Mouse (Mus musculus): ENCODE results near the gene Igbp1. TPM values are rescaled to one million over a fixed set of nuclear protein-coding genes. Genes with fewer than 3 reads are reported as not detected.

Gene Igbp1
- polyA plus RNA-seq, 1 experiment from 2014 or later = 38.1 TPM

DNA sequence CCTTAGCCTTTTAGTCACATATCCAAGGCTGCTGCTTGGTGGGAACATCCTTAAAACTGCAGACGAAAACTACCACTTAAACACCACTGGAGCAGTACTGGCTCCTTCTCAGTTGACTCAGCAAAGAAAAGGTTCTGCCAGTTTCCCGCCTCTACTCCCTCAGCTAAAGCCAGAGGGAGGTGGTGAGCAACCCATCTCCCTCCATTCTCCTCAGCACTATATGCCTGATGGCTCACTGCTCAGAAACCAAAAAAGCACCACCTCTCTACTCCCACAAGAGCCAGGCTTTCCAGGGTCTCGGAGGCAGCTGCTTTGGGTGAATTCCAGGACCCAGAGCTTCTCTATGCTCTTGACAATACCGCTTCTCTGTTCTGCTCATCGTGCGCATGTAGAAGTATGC lies 23.5 kb downstream of the Igbp1 start:
- Histone ChIP-seq H3K27ac (no peak overlapping the region), H3K9me3 (no peaks in the 10 kb centered on the region), H3K27me3 (peaks cover 6% of the 10 kb centered on the region; the same call in 1 of the 2 replicates), H3K4me3 (no peak overlapping the region), H3K4me1 (no peaks in the 10 kb centered on the region), H3K9ac (no peak overlapping the region), H3K4me2 (replicated peaks) (no peak overlapping the region), H3K36me3 (no peaks in the 10 kb centered on the region)
- WGBS = 86% methylated on average over 6 of the region's 6 CpGs
- ATAC-seq (ENCODE audit: insufficient number of reproducible peaks, insufficient read depth, low FRiP score, low TSS enrichment) = no peak

DNA sequence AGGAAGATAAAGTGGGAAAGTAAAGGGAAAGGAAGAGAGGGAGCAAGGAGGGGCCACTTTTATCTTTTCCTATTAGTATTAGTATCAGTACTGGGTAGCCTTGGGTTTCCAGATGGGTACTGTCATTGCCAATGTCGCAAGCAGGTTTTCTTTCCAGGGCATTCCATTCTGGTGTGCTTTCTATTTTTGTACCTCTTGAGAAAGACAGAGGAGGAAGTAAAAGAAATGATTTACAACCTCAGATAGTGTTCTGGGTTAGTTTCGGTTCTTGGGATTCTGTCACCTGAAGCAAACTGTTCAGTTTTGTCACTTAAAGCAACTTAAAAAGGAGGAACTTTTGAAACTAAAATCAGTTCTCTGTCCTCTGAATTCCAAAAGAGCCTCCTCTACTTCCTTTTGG lies 24.4 kb downstream of the Igbp1 start:
- no peak overlapping the region for H3K4me2 ChIP-seq (replicated peaks)
- H3K27ac ChIP-seq = no peak overlapping the region
- peaks cover 6% of the 10 kb centered on the region; the same call in 1 of the 2 replicates for H3K27me3 ChIP-seq
- H3K9me3 ChIP-seq = no peaks in the 10 kb centered on the region
- 96% methylated on average over 2 of the region's 2 CpGs for WGBS
- no peak overlapping the region for H3K4me3 ChIP-seq
- ATAC-seq (ENCODE audit: insufficient number of reproducible peaks, insufficient read depth, low FRiP score, low TSS enrichment) = no peak
- no peaks in the 10 kb centered on the region for H3K36me3 ChIP-seq
- no peak overlapping the region for H3K9ac ChIP-seq
- no peaks in the 10 kb centered on the region for H3K4me1 ChIP-seq

DNA sequence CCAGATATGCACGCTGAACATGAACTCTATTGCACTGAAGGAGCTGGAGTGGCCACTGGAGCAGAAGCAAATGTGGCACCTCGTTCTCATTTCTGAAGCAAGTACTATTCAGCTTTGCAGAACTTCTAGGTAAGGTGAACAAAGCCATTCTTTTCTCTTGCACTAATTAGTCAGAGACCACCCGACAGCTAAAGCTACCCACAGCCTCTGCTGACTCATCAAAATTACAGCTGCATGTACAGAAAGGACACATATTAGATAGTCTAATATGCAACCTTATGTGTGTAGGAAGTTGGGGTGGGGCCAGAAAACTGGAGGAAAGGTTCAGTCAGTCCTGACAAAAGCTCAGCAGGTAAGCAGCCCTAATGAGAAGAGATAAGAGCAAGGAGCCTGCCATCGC lies 30.4 kb downstream of the Igbp1 start, which contains the start of gene Dgat2l6:
TSS of gene Dgat2l6 (plus strand) at position 368 of the 400 bp plus-strand sequence.
- Histone ChIP-seq H3K36me3 (no peaks in the 10 kb centered on the region), H3K9ac (no peak within 1 kb of the TSS), H3K4me3 (no peak within 1 kb of the TSS), H3K9me3 (no peaks in the 10 kb centered on the region), H3K4me1 (no peaks in the 10 kb centered on the region), H3K27me3 (no peaks in the 10 kb centered on the region), H3K27ac (no peak within 1 kb of the TSS), H3K4me2 (replicated peaks) (no peak within 1 kb of the TSS)
- WGBS = 85% methylated on average over 4 of the region's 4 CpGs
- no peak for ATAC-seq (ENCODE audit: insufficient number of reproducible peaks, insufficient read depth, low FRiP score, low TSS enrichment)

DNA sequence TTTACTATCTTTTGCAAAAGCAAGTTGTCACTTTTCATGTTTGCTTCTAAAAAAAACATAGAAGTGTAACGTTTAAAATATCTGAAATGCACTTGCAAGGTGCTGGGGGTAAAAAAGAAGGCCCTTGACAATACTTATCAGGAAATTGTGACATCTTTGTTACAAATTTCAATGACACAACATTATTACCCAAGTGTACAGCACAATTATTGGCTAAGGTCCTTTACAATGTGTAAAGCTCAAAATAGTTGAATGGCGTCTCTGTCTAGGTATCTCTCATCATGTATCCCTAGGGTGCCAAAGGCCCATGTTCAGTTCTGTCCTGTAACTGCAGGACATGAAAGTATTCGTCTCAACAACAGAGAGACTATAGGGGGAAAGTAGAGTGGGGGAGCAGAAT lies 61.9 kb downstream of the Igbp1 start:
- Histone ChIP-seq H3K27me3 (no peaks in the 10 kb centered on the region), H3K9ac (no peak overlapping the region), H3K4me3 (no peak overlapping the region), H3K36me3 (no peaks in the 10 kb centered on the region), H3K4me2 (replicated peaks) (no peak overlapping the region), H3K4me1 (no peaks in the 10 kb centered on the region), H3K27ac (no peak overlapping the region), H3K9me3 (no peaks in the 10 kb centered on the region)
- 78% methylated on average over 3 of the region's 3 CpGs for WGBS
- no peak for ATAC-seq (ENCODE audit: insufficient number of reproducible peaks, insufficient read depth, low FRiP score, low TSS enrichment)

DNA sequence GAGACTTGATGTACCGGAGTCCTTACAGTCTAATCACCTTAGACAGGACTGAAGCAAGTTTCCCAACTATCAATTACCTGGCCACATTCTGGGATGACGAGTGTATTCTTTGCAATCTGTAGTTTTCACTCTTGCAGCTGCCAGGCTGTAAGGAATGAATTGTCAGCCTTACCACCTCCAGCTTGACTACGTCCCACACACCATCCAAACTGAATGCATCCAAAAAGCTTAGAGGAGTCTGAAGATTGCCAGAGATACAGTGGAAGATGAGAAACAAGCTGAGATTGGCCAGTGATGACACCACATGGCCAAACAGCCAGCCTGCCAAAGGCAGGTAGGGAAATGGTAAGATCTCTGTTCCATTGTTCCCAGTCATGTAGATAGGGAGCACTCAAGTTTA lies 71.6 kb downstream of the Igbp1 start:
- H3K27me3 ChIP-seq = no peaks in the 10 kb centered on the region
- no peaks in the 10 kb centered on the region for H3K4me1 ChIP-seq
- no peak overlapping the region for H3K4me3 ChIP-seq
- no peaks in the 10 kb centered on the region for H3K9me3 ChIP-seq
- H3K4me2 ChIP-seq (replicated peaks) = no peak overlapping the region
- 80% methylated on average over 3 of the region's 3 CpGs for WGBS
- no peak overlapping the region for H3K9ac ChIP-seq
- H3K36me3 ChIP-seq = no peaks in the 10 kb centered on the region
- no peak overlapping the region for H3K27ac ChIP-seq
- no peak for ATAC-seq (ENCODE audit: insufficient number of reproducible peaks, insufficient read depth, low FRiP score, low TSS enrichment)

Other genes with a start within 250 kb of the Igbp1 start
- gene Otud6a, start 65.3 kb upstream of the Igbp1 start, polyA plus RNA-seq (2016; fragmentation: Nextera tagmentation; extraction: Ambion mirVana) = not detected in 2 replicates
- 0.19 and 0.69 TPM in 2 replicates for gene Awat2, start 51.6 kb upstream of the Igbp1 start, polyA plus RNA-seq (2016; fragmentation: Nextera tagmentation; extraction: Ambion mirVana)
- not detected in 2 replicates for gene Dgat2l6, start 30.5 kb downstream of the Igbp1 start, polyA plus RNA-seq (2016; fragmentation: Nextera tagmentation; extraction: Ambion mirVana)
- not detected in 2 replicates for gene Awat1, start 78.0 kb downstream of the Igbp1 start, polyA plus RNA-seq (2016; fragmentation: Nextera tagmentation; extraction: Ambion mirVana)
- gene P2ry4, start 100.6 kb downstream of the Igbp1 start, polyA plus RNA-seq (2016; fragmentation: Nextera tagmentation; extraction: Ambion mirVana) = not detected in 2 replicates
- not detected in 2 replicates for gene Arr3, start 111.2 kb downstream of the Igbp1 start, polyA plus RNA-seq (2016; fragmentation: Nextera tagmentation; extraction: Ambion mirVana)
- gene Kif4, start 131.4 kb downstream of the Igbp1 start, polyA plus RNA-seq (2016; fragmentation: Nextera tagmentation; extraction: Ambion mirVana) = 34.9 and 36.0 TPM in 2 replicates
- gene Pdzd11, start 132.3 kb downstream of the Igbp1 start, polyA plus RNA-seq (2016; fragmentation: Nextera tagmentation; extraction: Ambion mirVana) = 119 and 122 TPM in 2 replicates
- gene Gdpd2, start 235.6 kb downstream of the Igbp1 start, polyA plus RNA-seq (2016; fragmentation: Nextera tagmentation; extraction: Ambion mirVana) = 2.7 and 3.4 TPM in 2 replicates